Mouse (Mus musculus): Measurements from ENCODE around the gene Rffl. TPM values are rescaled to one million over a fixed set of nuclear protein-coding genes. Genes with fewer than 3 reads are reported as not detected.

Gene Rffl
- polyA plus RNA-seq, 1 experiment from 2014 or later, result 28.8 TPM

- 64% methylated on average over 9 of the region's 9 CpGs for WGBS (ENCODE audit: insufficient replicate concordance)
- Histone ChIP-seq H3K27ac (peak overlapping the region; percentile 76), H3K9ac (peak overlapping the region; percentile 25), H3K36me3 (peaks cover 12% of the 10 kb centered on the region), H3K4me2 (peak overlapping the region; percentile 52), H3K4me3 (no peak overlapping the region), H3K27me3 (replicated peaks) (no peaks in the 10 kb centered on the region), H3K4me1 (peaks cover 74% of the 10 kb centered on the region), H3K9me3 (replicated peaks) (no peaks in the 10 kb centered on the region)
- ATAC-seq, result peak; percentile 93
Measured at GRCm38 (mm10) chr11:82855327-82855973, 15.6 kb downstream of the Rffl start.

- H3K27me3 ChIP-seq (replicated peaks), result no peaks in the 10 kb centered on the region
- no peak overlapping the region for H3K4me3 ChIP-seq
- H3K4me2 ChIP-seq, result 0 out of 2 replicates have a peak overlapping the region, but pooled peaks have one; percentile 6
- H3K9ac ChIP-seq, result peak overlapping the region; percentile 3; the same call in 1 of the 2 replicates
- peak overlapping the region; percentile 54 for H3K27ac ChIP-seq
- WGBS (ENCODE audit: insufficient replicate concordance), result 77% methylated on average over 6 of the region's 6 CpGs
- H3K4me1 ChIP-seq, result peaks cover 88% of the 10 kb centered on the region
- no peaks in the 10 kb centered on the region for H3K9me3 ChIP-seq (replicated peaks)
- H3K36me3 ChIP-seq, result peaks cover 6% of the 10 kb centered on the region; the same call in 1 of the 2 replicates
- no peak for ATAC-seq
Measured at GRCm38 (mm10) chr11:82854111-82854510, 16.9 kb downstream of the Rffl start.

- Histone ChIP-seq H3K4me1 (peaks cover 97% of the 10 kb centered on the region), H3K27ac (peak overlapping the region; percentile 82), H3K9me3 (replicated peaks) (no peaks in the 10 kb centered on the region), H3K36me3 (peaks cover 6% of the 10 kb centered on the region; the same call in 1 of the 2 replicates), H3K4me2 (no peak overlapping the region), H3K9ac (peak overlapping the region; percentile 34), H3K4me3 (no peak overlapping the region), H3K27me3 (replicated peaks) (no peaks in the 10 kb centered on the region)
- WGBS (ENCODE audit: insufficient replicate concordance), result 87% methylated on average over 7 of the region's 7 CpGs
- ATAC-seq, result no peak
Measured at GRCm38 (mm10) chr11:82852958-82853357, 18.1 kb downstream of the Rffl start.

DNA sequence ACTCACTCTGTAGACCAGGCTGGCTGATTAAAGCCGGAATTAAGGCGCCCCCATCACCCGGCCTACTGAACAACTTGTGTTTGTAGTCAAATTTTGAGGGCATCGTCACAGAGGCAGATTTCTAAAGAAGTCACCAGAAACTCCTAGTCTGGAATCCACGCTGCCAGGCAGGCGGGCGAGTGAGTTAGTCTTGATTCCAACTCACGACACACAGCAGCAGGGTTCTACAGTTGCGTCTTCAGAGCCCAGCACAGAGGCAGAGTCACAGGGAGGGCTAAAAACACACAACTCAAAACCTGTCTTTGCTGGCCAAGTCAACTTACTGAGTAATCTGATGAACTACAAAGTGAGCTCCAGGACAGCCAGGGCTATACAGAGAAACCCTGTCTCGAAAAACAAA lies 18.5 kb downstream of the Rffl start:
- H3K36me3 ChIP-seq, result peaks cover 6% of the 10 kb centered on the region; the same call in 1 of the 2 replicates
- H3K4me1 ChIP-seq, result peaks cover 98% of the 10 kb centered on the region
- ATAC-seq, result no peak
- peak overlapping the region; percentile 44 for H3K4me2 ChIP-seq
- WGBS (ENCODE audit: insufficient replicate concordance), result 72% methylated on average over 10 of the region's 10 CpGs
- H3K4me3 ChIP-seq, result no peak overlapping the region
- H3K27ac ChIP-seq, result peak overlapping the region; percentile 82
- no peaks in the 10 kb centered on the region for H3K9me3 ChIP-seq (replicated peaks)
- no peaks in the 10 kb centered on the region for H3K27me3 ChIP-seq (replicated peaks)
- H3K9ac ChIP-seq, result peak overlapping the region; percentile 34

DNA sequence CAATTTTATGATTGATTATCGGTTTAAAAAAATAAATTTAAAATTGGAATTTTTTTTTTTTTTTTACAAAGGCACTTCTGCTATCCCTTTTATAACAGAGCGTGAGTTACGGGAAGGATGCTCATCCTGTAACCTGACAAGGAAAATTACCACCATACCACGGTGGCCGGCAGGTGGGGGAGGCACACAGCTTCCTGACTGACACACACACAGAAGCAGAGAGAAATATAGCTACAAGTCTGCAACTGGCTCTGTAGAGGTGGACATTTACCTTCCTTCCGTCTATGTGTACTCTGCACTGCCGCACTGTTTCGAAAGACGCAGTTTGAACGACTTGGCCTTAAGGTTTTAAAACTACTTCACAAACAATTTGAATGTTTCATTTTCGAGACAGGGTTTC lies 18.9 kb downstream of the Rffl start:
- H3K9ac ChIP-seq, result peak overlapping the region; percentile 34
- peaks cover 6% of the 10 kb centered on the region; the same call in 1 of the 2 replicates for H3K36me3 ChIP-seq
- no peaks in the 10 kb centered on the region for H3K9me3 ChIP-seq (replicated peaks)
- H3K27ac ChIP-seq, result peak overlapping the region; percentile 82
- ATAC-seq, result no peak
- no peaks in the 10 kb centered on the region for H3K27me3 ChIP-seq (replicated peaks)
- WGBS (ENCODE audit: insufficient replicate concordance), result 66% methylated on average over 11 of the region's 11 CpGs
- no peak overlapping the region for H3K4me3 ChIP-seq
- peak overlapping the region; percentile 44 for H3K4me2 ChIP-seq
- H3K4me1 ChIP-seq, result peaks cover 99% of the 10 kb centered on the region

DNA sequence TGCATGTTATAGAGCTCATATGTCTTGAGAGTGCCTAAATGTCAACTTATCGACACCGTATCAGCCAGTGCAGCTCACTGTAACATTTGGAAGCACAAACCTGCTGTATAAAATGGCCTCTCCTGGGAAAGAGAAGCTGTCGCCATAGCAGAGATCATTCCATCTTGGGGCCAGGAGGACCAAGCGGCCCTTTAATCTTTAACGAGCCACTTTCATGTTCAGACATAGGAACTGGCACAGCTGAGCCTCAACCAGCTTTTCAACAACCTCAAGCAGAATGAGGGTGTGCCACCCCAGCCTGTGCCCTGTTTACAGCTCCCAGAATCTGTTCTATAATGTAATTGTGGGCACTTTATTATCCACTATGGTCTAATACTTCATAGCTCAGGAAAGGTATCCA lies 20.8 kb downstream of the Rffl start:
- no peaks in the 10 kb centered on the region for H3K27me3 ChIP-seq (replicated peaks)
- peaks cover 6% of the 10 kb centered on the region; the same call in 1 of the 2 replicates for H3K36me3 ChIP-seq
- H3K4me3 ChIP-seq, result no peak overlapping the region
- peaks cover 99% of the 10 kb centered on the region for H3K4me1 ChIP-seq
- peak overlapping the region; percentile 82 for H3K27ac ChIP-seq
- 0 out of 2 replicates have a peak overlapping the region, but pooled peaks have one; percentile 10 for H3K9ac ChIP-seq
- no peak overlapping the region for H3K4me2 ChIP-seq
- 83% methylated on average over 5 of the region's 5 CpGs for WGBS (ENCODE audit: insufficient replicate concordance)
- H3K9me3 ChIP-seq (replicated peaks), result no peaks in the 10 kb centered on the region
- no peak for ATAC-seq

DNA sequence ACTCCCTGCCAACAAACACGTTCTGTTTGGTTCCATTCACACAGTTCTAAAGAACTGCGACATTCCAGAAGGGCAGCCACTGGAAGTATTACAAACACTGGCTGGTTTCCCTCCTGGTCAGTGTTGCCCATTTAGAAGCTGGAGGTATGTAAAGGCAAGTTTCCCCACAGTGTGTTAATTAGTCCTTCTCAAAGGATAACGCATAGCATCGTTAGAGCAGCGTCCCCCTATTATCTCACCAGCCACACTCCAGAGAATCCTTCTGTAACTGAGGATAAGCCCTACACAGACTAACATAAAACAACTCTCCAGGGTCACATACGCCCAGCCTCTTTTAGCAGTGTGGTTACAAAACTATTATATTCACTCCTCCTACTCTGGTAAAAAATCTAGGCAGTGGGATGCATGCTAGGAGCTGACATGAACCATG lies 23.4 kb downstream of the Rffl start:
- H3K9me3 ChIP-seq (replicated peaks), result no peaks in the 10 kb centered on the region
- peak overlapping the region; percentile 92 for H3K4me2 ChIP-seq
- peak overlapping the region; percentile 99 for H3K27ac ChIP-seq
- peak overlapping the region; percentile 86 for H3K9ac ChIP-seq
- H3K36me3 ChIP-seq, result peaks cover 9% of the 10 kb centered on the region; the same call in 1 of the 2 replicates
- peak; percentile 87 for ATAC-seq
- 15% methylated on average over 6 of the region's 6 CpGs for WGBS (ENCODE audit: insufficient replicate concordance)
- H3K4me3 ChIP-seq, result peak overlapping the region; percentile 36
- peaks cover 99% of the 10 kb centered on the region for H3K4me1 ChIP-seq
- no peaks in the 10 kb centered on the region for H3K27me3 ChIP-seq (replicated peaks)

GRCm38 (mm10) chr11:82846938-82847337 lies 24.1 kb downstream of the Rffl start:
- H3K9me3 ChIP-seq (replicated peaks), result no peaks in the 10 kb centered on the region
- ATAC-seq, result no peak
- WGBS (ENCODE audit: insufficient replicate concordance), result 38% methylated on average over 3 of the region's 3 CpGs
- H3K4me2 ChIP-seq, result peak overlapping the region; percentile 92
- H3K4me3 ChIP-seq, result 0 out of 2 replicates have a peak overlapping the region, but pooled peaks have one; percentile 36
- peak overlapping the region; percentile 86 for H3K9ac ChIP-seq
- peak overlapping the region; percentile 99 for H3K27ac ChIP-seq
- peaks cover 9% of the 10 kb centered on the region; the same call in 1 of the 2 replicates for H3K36me3 ChIP-seq
- peaks cover 99% of the 10 kb centered on the region for H3K4me1 ChIP-seq
- H3K27me3 ChIP-seq (replicated peaks), result no peaks in the 10 kb centered on the region

GRCm38 (mm10) chr11:82846079-82846436 lies 25.0 kb downstream of the Rffl start:
- no peaks in the 10 kb centered on the region for H3K9me3 ChIP-seq (replicated peaks)
- peak overlapping the region; percentile 99 for H3K27ac ChIP-seq
- peak overlapping the region; percentile 61 for H3K4me3 ChIP-seq
- ATAC-seq, result peak; percentile 84
- H3K4me1 ChIP-seq, result peaks cover 99% of the 10 kb centered on the region
- peaks cover 9% of the 10 kb centered on the region; the same call in 1 of the 2 replicates for H3K36me3 ChIP-seq
- WGBS (ENCODE audit: insufficient replicate concordance), result 2% methylated on average over 4 of the region's 4 CpGs
- peak overlapping the region; percentile 86 for H3K9ac ChIP-seq
- peak overlapping the region; percentile 92 for H3K4me2 ChIP-seq
- H3K27me3 ChIP-seq (replicated peaks), result no peaks in the 10 kb centered on the region

DNA sequence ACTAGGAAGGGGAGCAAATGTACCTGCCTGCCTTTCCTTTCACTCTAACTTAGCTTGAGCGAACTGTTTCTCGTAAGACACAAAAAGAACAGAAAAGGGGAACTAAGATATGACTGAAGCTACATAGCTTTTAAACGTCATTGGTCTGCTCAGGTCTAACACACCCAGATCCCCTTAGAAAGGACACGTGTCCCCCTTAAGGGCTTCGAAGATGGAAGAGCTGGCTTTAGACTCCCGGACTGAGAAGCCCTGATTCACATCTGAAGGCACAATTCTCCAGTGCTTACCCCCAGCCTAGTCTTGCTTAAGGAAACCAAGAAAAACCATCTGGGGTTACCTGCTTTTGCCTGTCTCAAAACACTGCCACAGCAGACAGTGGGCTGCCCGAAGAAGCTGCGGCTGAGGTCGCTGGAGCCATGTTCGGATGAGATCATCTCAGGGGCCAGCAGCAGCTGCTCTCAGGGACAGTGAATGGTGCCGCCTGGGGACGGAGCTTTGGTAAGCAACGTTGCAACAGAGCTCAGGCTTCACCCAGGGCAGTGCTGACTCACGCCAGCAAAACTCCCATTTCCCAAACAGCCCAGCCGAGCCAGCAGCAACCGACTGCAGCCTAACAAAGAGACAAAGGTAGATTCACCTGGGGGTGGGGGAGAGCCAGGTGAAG lies 25.5 kb downstream of the Rffl start:
- Histone ChIP-seq H3K4me1 (peaks cover 99% of the 10 kb centered on the region), H3K4me3 (peak overlapping the region; percentile 61)
- ATAC-seq, result peak; percentile 88

GRCm38 (mm10) chr11:82844771-82845414 lies 26.1 kb downstream of the Rffl start:
- no peak for ATAC-seq
- WGBS (ENCODE audit: insufficient replicate concordance), result 40% methylated on average over 11 of the region's 11 CpGs
- no peaks in the 10 kb centered on the region for H3K27me3 ChIP-seq (replicated peaks)
- peaks cover 9% of the 10 kb centered on the region; the same call in 1 of the 2 replicates for H3K36me3 ChIP-seq
- peak overlapping the region; percentile 61 for H3K4me3 ChIP-seq
- peak overlapping the region; percentile 99 for H3K27ac ChIP-seq
- no peaks in the 10 kb centered on the region for H3K9me3 ChIP-seq (replicated peaks)
- peak overlapping the region; percentile 92 for H3K4me2 ChIP-seq
- peaks cover 99% of the 10 kb centered on the region for H3K4me1 ChIP-seq
- peak overlapping the region; percentile 86 for H3K9ac ChIP-seq

More for the DNA sequence above, 25.5 kb downstream of the Rffl start:
- peak overlapping the region; percentile 99 for H3K27ac ChIP-seq
- no peaks in the 10 kb centered on the region for H3K9me3 ChIP-seq (replicated peaks)
- H3K36me3 ChIP-seq, result peaks cover 9% of the 10 kb centered on the region; the same call in 1 of the 2 replicates
- WGBS (ENCODE audit: insufficient replicate concordance), result 4% methylated on average over 16 of the region's 16 CpGs
- no peaks in the 10 kb centered on the region for H3K27me3 ChIP-seq (replicated peaks)
- H3K4me2 ChIP-seq, result peak overlapping the region; percentile 92
- H3K9ac ChIP-seq, result peak overlapping the region; percentile 86
